Mouse (Mus musculus) embryo, embryonic 11 days (tissue): ENCODE measurements at regions not wholly inside any gene's neighbourhood (a gene's known extent, or its start where the extent isn't known, plus 50 kb on each side); places are given as distances from the start of the nearest gene placed in this dataset.

ENCODE experiments used
- DNase-seq: peaks from one replicate; pipeline ENCODE4 v3.0.0-alpha.2; 2015

DNA sequence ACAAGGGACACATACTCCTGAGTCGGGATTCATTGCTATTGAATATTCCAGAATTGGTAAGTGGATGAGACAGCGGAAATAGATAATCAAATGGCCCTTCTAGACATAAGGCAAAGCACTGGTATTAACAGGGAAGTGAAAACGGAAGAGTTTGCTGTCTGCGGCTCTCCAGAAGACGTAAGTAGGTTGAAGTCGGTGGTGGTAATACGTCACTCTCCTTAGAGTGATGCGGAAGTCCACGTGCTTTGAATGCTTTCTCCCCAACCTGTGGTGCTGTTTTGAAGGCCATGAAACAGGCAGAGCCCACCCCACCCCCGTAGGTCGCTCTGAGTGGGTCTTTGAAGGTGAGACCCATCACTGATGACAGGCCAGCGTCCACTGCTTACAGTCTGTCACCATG is 308.0 kb upstream of the Tbx3 start:
- DNase-seq, result no peak

DNA sequence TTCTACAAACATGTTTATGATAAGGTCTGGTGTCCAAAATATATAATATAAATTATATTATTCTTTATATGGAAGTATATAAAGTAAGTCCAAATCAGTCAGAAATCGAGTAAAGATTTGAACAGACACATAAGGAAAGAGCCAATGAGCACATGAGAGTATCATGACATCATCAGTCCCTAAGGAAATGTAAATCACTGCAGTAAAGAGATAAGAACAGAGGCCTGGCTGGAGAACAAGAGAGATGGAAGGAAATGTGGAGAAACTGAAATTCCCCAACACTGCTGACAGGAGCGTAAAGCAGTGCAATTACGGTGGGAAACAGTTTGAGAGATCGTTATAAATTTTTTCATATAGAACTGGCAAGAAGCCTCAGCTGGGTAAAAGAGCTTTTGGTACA is 306.2 kb upstream of the Tbx3 start:
- DNase-seq, result no peak

DNA sequence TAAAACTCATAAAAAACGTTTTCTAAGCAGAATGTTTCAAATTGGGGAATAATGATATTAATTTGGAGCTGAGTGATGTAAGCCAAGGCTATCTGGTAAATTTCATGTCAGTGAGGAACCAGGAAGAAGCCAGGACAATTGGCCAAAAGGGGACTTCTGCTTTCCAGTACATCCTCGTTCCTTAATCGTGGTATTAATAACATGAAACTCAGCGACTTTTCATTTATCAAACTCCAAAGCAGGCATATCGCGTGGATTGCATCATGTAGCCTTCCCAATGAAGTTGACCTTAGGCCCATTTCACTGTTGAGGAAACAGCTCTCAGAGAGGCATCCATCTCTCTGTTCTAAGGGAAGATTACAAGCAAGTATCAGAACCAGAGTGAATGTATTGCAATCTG is 305.3 kb upstream of the Tbx3 start:
- no peak for DNase-seq

DNA sequence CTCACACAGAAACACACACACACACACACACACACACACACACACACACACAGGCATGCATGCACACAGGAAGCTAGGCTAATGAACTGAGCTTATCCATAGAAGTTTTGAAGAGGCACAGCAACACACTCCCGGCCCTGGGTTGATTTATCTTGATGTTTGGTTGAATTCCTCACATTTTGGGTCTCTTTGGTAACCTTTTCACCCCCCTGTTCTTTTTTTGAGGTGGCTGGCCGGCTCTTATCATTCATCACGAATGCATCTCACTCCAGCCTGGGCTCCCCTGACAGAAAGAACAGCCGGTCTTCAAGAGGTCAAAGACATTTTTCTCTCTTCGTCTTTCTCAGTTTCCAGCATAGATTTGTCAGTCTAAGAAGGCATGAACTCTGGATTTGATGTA is 304.2 kb upstream of the Tbx3 start:
- peak; percentile 42 for DNase-seq

DNA sequence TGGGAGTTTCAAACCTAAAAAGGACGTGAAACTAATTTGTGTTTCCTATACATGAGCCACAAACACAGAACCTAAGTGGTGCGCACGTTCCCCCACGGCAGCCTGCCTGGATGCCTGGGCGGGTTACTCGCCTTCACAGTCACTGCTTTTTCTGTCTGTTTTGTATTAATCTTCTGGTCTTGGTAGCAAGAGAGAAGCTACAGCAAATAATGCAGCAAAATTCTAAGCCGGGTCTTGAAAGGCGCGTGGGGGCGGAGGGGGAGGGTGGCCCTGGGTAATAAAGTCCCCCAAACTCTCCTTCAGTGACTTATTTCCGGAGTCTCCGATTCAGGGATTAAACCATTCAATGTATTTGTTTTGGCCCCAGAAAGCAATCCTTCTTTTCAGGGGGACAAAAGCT is 300.0 kb upstream of the Tbx3 start:
- DNase-seq, result no peak

DNA sequence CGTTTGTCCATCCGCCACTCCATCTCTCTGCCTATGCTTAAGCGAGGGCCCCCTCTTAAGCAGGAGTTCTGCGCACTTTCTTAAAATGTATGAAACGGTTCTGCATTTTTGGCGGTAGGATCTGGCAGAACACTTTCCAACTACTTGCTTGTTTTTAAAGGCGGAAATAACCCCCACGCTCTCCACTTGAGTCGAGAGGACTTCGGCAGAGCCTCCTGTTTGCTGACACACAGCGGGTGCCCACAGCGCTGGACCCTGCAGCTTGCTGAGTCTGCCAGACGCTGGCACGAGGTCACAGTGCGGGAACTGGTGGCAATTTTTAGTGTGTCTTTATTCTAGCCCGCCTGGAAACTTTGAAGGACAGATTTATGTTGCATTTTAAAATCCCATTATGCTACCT is 299.5 kb upstream of the Tbx3 start:
- DNase-seq, result peak; percentile 55

DNA sequence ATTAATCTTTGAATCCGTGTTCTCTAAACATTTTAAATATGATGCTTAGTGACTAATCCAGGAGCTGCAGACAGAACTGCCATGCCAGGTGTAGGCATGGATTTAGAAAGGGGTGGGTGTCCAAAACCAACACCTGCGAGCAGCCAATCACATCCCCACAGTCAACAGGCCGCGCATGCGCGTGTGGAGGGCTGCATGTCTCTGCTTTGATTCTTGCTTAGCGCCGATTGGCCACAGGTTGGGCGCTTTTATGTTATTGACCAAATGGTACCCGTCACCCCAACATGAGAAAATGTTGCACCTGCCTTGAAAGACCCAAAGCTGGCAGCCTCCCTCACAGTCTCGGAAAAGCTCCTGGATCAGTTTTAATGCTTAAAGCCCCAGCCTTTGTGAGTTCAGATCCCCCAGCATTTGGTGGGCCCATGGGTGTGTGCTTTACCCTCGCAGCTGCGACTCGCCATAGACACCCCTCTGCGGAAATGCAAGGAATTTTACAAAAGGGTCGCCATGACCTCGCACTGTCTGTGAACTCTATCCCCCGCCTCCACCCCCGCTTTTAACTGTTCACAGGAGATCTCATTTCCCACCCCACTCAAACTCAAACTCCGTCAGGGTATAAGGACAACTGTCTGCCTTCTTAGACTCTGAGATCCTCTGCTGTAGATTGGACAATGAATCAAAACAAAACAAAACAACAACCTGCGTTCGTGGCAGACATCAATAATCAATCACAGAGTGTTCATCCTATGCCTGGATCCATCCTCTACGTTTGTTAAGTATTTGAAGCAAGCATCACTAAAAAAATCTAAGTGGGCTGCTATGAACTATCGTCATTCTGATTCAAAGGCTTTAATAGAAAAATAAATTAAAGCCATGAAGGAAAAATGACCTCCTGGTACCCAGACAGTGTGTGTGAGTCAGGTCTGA is 296.4 kb upstream of the Tbx3 start:
- no peak for DNase-seq

DNA sequence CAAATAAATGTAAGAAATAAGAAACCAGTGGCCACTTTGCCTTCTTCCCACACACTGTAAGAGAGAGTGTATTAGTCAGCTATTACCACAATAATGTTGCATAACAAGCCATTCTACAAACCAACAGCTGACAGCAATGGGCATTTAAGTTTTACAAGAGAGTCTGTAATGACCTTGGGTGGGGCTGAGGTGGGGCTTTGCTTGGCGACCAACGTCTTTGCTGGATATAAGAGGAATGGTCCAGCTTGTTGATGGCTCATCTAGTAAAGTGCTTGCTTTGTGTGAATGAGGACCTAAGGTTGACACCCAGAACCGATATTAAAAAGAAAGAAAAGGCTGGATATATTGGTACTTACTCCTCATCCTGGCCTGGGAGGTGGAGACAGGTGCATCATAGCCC is 295.6 kb upstream of the Tbx3 start:
- no peak for DNase-seq

DNA sequence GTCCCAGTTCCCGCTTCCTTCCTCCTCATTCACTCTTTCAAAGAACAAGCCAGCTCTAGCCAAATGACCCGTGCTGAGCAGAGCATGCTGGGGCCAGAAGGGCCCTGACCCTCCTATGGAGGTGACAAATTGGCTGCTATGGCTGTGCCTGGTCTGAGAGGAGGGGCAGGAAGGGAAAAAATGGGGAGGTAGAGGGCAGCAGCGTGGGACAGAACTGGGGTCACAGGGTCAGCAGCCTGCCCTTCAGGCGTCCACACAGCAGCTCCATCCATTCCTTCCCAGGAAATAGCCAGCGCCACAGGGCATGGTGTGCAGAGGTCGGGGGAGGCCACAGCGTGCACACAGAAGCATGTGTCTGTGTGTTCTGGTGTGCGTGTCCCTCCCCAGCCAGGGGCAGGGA is 292.2 kb upstream of the Tbx3 start:
- DNase-seq, result peak; percentile 65

DNA sequence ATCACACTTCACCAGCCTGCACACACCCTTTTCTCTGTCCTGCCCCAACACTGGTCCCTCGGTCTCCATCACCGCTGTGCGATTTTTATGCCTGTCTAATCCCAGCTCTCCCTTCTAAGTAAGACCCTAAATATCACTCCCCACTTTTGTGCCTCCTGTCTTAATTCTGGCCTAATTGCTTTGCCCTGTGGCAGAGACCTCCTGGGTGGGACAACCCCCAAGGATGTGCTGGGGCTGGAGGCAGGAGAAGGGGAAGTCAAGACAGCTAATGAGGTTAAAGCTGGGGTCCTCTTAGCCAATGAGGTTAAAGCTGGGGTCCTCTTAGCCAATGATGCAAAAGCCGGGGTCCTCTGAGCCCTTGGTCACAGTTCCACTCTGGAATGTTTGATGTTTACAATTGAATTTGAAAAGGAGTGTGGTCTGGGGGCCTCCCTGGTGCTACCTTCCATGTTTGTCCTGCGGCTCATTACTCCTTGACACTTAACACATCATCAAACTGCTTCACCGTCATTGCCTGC is 290.5 kb upstream of the Tbx3 start:
- no peak for DNase-seq

DNA sequence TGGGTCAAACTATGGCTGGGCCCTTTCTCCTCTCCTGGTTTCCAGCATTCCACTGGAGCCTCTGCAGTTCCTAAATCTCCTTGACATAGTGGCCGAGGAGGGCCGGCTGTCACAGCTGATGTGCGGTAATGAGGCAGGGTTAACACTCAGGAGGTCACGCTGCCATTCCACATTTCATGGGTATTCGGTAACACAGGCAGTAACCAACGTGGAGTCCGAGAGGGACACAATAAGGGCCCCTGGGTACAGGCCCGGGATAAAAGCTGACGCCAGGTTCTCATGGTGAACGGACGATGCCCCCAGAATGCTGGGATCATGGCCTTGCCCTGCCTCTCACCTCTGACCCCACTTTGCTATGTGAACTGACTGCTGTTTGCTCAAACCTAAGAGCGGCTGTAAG is 289.0 kb upstream of the Tbx3 start:
- peak; percentile 61 for DNase-seq

DNA sequence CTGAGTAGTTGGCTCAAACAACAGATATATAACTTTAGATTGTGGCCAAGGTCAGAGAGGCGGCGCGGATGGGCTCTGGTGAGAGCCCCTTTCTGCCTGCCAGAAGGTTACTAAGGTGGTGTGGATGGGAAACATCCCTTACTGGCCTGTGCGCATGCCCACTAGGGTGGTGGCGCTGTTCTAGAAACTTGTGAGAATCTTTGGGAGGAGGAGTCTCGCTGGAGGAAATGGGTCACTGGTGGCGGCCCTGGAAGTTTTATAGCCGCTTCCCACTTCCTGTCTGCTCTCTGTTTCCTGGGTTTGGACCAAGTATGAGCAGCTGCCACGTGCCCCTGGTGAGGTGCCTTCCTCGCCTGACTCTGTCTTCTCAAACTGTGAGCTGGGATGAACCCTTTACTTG is 285.0 kb upstream of the Tbx3 start:
- no peak for DNase-seq

DNA sequence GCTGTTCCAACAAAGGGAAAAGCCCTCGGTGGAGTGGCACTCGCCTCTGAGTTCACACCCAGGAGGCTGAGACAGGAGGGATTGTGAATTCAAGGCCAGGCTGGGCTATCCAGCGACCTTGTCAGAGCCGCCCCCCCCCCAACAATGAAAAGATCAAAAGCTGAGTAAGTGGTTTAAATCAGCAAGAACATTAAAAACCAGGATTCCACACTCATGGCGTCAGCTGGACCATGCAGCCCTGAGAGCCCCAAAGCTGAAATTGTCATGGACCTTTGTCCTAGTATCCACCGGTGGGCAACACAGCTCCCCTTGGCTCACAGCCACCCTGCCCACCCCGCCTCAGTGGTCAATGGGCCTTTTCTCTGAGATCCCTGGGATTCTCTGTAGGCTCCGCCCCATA is 283.6 kb upstream of the Tbx3 start:
- no peak for DNase-seq

DNA sequence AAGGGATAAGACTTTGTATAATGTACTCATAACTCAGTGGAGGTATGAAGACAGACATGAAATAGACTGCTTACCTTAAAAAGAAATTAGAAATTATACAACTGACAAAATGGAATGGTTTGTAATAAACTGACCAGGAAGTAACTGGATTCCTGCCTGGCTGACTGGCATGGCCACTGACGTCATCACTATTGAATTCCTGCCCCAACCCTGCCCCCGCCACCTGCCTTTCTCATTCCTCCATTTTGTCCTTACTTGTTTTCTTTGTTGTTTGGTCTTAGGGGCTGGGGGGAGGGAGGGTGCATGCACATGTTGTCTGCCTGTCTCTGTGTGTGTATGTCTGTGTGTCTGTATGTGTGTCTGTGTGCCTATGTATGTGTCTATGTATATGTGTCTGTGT is 283.2 kb upstream of the Tbx3 start:
- DNase-seq, result no peak

DNA sequence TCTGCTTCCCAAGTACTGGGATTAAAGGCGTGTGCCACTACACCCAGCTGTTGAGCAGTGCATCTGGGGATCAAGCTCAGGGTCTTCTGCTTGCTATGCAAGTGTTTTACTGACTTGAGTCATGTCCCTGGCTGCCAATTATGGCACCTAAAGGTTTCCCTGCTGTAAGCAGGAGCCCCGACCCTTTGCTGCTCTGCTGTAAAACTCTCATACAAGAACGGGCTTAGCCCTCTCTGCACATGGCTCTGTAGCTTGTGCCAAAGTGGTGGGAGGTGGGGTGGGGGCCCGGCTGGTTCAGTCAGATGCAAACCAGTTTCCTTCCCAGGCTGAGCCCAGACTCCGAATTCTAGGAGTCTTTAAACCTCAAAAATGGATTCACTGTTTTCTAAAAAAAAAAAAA is 281.6 kb upstream of the Tbx3 start:
- DNase-seq, result no peak

DNA sequence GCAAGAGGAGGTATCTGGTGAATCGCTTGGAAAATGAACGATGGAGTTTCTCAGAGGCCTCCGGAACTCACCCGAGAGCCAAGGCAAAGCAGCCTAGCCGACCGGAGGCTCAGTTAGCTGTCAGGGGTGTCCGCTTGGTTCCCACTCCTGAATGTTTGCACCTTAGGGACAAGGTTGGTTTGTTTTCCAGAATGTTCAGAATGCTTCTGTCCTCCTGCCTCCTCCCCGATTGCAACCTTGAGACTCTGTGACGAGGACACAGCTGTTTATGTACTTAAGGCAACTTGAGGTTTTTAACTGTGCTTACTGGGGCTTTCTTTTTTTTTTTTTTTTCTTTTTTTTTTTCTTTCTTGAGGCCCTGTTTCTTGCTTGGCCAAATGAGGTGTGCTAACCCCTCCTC is 281.1 kb upstream of the Tbx3 start:
- DNase-seq, result no peak

DNA sequence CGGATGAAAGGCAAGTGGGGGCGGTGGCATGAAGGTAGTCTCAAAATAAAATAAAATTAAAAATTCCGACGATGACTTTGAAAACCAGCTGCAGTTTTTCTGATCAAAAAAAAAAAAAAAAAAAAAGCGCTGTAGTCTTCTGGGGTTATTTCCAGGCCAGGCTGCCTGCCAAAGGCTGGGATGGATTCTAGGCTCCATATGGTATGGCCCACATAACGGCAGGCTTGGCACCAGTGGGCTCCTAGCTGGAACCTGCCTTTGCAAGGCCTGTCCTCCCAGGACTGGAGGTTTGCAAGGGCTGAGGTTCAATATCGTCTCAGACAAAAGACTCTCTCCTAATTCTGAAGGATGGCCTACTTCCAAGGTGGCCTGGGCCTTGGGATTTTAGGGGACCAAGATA is 280.6 kb upstream of the Tbx3 start:
- no peak for DNase-seq

DNA sequence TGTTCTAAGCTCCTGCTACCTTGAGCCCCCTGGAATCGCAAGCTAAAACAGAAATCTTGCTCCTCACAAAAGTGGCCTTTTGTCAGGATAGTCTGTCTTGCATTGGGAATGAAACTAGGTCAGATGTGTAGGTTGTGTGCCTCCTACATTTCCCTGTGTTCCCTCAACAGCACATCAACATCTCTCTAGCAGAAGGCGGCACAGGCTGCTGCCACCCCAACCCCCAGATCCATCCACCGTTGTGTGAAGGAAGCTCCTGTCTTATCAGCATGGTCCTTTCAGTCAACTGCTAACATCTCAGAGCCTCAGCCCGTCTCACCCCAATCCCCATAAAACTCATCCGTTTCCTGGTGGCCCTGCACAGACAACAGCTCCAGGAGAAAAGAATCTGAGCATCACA is 272.0 kb upstream of the Tbx3 start:
- no peak for DNase-seq

DNA sequence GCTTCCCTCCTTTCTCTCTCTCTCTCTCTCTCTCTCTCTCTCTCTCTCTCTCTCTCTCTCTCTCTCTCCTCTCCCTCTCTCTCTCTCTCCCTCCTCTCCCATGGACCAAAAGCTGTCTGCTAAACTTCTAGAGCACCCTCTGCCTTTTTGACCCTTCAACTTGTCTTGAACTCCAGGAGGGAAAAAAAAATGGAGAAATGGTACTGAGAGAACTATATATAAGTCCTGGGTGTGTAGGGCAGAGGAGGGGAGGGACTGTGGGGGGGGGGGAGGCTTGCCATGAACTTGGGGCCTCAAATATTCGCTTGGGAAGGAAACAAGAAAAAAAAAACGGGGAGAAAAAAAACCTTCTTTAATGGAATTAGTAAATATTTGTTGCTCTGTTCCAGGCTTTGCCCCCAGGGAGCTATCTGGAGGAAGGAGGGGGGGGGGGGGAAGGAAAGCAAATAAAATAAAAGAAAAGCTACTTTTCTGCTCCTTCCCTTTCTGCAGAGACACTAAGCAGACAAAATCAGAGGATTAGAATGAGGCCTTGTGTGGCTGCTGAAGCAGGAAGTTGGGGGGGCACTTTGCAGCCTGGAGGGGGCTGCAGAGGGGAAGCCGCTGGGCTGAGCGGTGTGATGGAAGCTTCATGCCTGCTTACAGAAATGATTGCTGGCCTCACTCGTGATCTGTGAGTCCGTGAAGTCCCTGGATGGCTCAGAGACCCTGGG is 270.1 kb upstream of the Tbx3 start:
- peak; percentile 71 for DNase-seq

DNA sequence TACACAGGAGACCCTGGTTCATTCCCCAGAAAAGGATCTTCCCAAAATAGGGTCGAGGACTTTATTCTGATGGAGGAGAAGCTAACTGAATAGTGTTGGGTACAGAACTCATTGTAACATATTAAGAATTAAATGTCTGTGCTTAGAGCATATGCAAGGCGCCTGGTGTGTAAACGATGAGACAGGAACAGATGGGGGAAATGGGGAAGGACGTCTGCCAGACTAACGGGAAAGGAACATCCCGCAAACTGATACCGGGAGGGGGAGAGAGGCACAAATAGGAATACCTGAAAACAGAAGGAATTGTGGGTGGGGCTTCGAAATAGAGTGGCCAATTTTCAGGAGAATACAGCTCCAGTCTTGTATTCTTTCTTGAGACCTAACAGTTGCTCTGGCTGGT is 268.6 kb upstream of the Tbx3 start:
- no peak for DNase-seq

DNA sequence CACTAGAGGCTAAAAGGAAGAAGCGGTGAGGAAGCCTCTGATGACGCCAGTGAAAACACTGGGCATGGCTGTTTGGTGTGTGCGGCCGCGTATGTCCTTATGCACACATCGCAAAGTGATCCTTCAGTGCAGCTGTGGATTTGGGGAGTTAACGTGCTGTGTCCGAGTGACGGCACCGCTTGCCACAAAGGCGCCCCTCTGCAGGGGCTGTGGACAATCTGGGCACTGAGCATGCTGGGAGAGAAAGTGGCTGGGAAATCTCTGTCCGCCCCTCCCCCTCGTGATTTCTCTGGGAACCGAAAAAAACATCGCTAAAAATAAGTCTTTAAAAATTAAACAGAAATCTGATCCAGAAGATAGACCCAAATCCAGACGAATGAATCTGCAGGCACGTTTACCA is 267.8 kb upstream of the Tbx3 start:
- no peak for DNase-seq

DNA sequence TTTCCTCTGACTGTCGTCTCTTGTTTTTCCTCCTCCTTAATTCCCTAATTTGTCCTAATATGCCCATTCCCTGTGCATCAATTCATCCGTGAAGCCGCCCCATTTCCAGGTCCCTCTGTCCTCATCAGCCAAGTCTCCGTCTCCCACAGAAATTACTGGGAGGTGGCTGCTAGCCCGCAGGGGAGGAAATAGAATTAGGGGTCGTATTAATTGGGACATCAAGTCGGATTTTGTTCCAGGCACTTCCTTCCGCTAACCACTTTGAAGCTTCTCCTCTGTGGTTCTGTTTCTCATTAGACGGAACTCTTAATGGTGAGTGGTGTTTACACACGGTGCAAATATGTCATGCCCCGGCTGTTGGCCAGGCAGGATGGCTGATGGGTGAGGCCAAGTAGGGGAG is 259.5 kb upstream of the Tbx3 start:
- no peak for DNase-seq

DNA sequence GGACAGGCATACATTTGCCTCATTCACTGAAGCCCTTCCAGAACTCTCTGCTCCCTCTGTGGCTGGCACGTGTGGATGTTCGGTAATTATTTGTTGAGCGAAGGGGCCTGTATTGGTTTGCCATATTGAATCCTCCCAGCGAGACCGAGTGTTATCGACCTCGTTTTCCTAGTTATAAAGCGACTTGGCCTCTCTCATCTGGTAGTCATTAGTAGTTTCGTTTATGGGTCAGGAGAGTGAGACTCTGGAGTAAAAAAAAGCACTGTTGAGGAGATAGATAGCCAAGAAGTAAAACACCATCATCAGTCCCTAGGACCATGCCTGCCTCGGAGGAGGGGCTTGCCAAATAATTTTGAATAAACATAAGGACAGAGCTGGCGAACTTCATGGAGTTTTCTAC is 254.6 kb upstream of the Tbx3 start:
- no peak for DNase-seq

DNA sequence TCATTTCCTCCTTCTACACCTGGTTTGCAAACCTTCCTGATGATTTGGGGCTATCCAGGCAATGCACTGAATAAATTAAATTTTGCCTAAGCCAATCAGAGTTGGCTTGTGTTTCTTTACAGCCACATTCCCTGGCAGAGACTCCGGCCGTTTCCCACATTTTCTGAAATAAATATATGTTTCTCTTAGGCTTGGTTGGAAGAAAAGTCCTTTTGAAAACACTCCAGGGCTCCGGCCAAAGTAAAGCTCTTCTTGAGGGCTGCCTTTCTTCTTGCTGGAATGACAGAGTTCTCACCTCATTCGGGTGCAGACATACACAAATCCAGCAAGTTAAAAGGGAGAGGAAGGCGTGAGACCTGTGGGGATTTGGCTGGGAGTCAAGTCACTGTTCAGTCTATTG is 252.0 kb upstream of the Tbx3 start:
- no peak for DNase-seq
